10 mouse cellular contexts compared by ENCODE assay signal in the genomic region with DNA sequence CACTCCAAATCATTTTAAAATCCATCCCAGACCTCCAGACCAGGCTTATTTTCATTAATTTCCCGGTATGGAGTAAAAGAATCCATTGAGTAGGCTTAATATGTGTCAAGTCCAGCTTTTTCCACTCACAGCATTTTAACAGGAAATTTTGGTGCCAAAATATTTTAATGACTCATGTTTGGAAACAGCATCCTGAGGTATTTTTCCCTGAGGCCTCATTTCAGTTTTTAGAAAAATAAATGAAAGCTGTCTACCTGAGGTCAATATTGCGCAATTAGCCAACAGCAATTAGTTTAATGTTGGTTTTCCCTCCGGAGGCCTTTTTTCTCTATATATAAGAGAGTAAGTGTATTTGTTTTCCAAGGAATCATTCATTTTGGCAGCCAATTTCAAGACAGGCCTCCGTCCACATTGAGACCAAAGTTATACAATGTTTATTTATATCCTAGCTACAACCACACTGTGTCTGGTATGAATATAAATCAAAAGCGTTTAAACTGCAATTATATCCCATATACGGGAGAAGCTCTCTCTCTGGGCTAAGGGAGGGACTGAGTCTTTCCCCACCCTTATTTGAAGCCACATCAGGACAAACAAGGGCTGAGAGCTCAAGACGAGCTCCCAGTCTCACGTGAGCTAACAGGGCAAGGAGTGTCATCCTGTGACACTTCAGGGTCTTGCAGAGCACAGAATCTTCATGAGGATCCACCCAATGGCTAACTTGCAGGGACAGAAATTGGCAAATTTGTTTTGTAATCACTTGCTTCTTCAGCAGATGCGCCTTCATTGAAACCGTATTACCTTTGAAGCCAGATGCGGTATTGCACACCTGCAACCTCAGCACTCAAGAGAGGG. TPM values are rescaled to one million over a fixed set of nuclear protein-coding genes. Genes with fewer than 3 reads are reported as not detected.
DNase-seq lines count a peak whose midpoint lies in the region; ATAC-seq and TF ChIP-seq lines count a peak whose summit lies in the region.
"Had no signal": no experiment of that assay in that cellular context is flagged by ENCODE, and none has a peak within 500 bp of the region (broad histone marks: within the 10 kb centered on the region; RNA-seq: fewer than 3 reads in every experiment).

No protein-coding gene starts in this region.

- no peak overlapping the region for H3K9ac ChIP-seq in limb, embryonic 12.5 days (replicated peaks)

- no peak overlapping the region for H3K4me2 ChIP-seq in limb, embryonic 12.5 days
- H3K4me2 ChIP-seq in myocyte (ENCODE audit: low read depth), result peak overlapping the region; percentile 36

- peak; percentile 27; the same call in 1 of the 2 replicates for ATAC-seq in limb, embryonic 12.5 days (ENCODE audit: insufficient number of reproducible peaks, insufficient read depth, low FRiP score, low TSS enrichment, low read depth)
- ATAC-seq: inflammation-experienced regulatory T-cells, adult 6 months had no signal

- H3K27me3 ChIP-seq in limb, embryonic 12.5 days, result no peaks in the 10 kb centered on the region; the same call in 1 of the 2 replicates
- H3K27me3 ChIP-seq in limb, embryonic 10.5 days (ENCODE audit: low read depth, poor library complexity, severe bottlenecking), result no peaks in the 10 kb centered on the region
- no peaks in the 10 kb centered on the region for H3K27me3 ChIP-seq in myocyte (ENCODE audit: control insufficient read depth, insufficient read depth, insufficient read length)

- no peak for TF ChIP-seq POLR2A in myocyte (IDR thresholded peaks at IDR 0.05; ENCODE audit: insufficient read length, low read depth)

- 70% methylated on average over 11 of the region's 11 CpGs for WGBS in limb, embryonic 12.5 days
- WGBS in limb, embryonic 10.5 days, result 88% methylated on average over 11 of the region's 11 CpGs

- intact Hi-C loops in heart, postnatal 25 days (cut with DNase I), result loop anchor here (10.0 kb wide), 1 partner anchor 355 kb away; no protein-coding TSS in a partner anchor

- H3K79me2 ChIP-seq in myocyte (ENCODE audit: control insufficient read depth, insufficient read depth), result no peaks in the 10 kb centered on the region

- no peak overlapping the region for H3ac ChIP-seq in myocyte (ENCODE audit: control insufficient read depth, insufficient read length)

- no peaks in the 10 kb centered on the region for H3K36me3 ChIP-seq in limb, embryonic 12.5 days
- no peaks in the 10 kb centered on the region for H3K36me3 ChIP-seq in limb, embryonic 10.5 days
- peaks cover 5% of the 10 kb centered on the region for H3K36me3 ChIP-seq in myocyte (ENCODE audit: control insufficient read depth, insufficient read depth)

- H3K4me3 ChIP-seq in limb, embryonic 12.5 days (replicated peaks), result no peak overlapping the region
- H3K4me3 ChIP-seq in limb, embryonic 10.5 days, result no peak overlapping the region
- no peak overlapping the region for H3K4me3 ChIP-seq in myocyte

- H3K27ac ChIP-seq in limb, embryonic 12.5 days, result peak overlapping the region; percentile 86
- no peak overlapping the region for H3K27ac ChIP-seq in limb, embryonic 10.5 days

- no peaks in the 10 kb centered on the region for H3K9me3 ChIP-seq in limb, embryonic 12.5 days
- H3K9me3 ChIP-seq in limb, embryonic 10.5 days (replicated peaks), result no peaks in the 10 kb centered on the region

- peak; percentile 23 to 40 for DNase-seq in heart, adult 18-20 months
- no peak for DNase-seq in heart, postnatal 25 days (ENCODE audit: low spot score)
- DNase-seq in limb, embryonic 10.5 days (ENCODE audit: low spot score), result no peak
- peak; percentile 20 for DNase-seq in adipocyte (ENCODE audit: low spot score)
- no peak for DNase-seq in right cerebral cortex, postnatal 14 days
- DNase-seq in cerebellum, postnatal 14 days, result no peak
- DNase-seq: cerebellum, postnatal 36 days had no signal

- H3K4me1 ChIP-seq in limb, embryonic 12.5 days (replicated peaks), result peaks cover 10% of the 10 kb centered on the region; the same call in 1 of the 2 replicates
- H3K4me1 ChIP-seq in limb, embryonic 10.5 days, result no peaks in the 10 kb centered on the region; the same call in 1 of the 2 replicates

TF ChIP-seq in myocyte, 11 proteins besides CTCF, POLR2A, EP300 and RAD21:
- TF ChIP-seq MAX (IDR thresholded peaks at IDR 0.05; ENCODE audit: low read depth) (no peak), CEBPB (IDR thresholded peaks at IDR 0.05; ENCODE audit: insufficient read depth, poor library complexity, severe bottlenecking) (peak; percentile 90)
TF ChIP-seq in myocyte: peak in this region for 1.

RNA-seq across cellular contexts. Expression of a gene that starts 20.3 kb away (rescaled TPM):
- total RNA-seq in heart, adult 18-20 months (2021), result not detected
- total RNA-seq in heart, postnatal 25 days (2021), result not detected
- 1.1 and 1.4 TPM in 2 replicates for polyA plus RNA-seq in limb, embryonic 12.5 days (2016; fragmentation: Nextera tagmentation; extraction: Ambion mirVana)
- 0.10 TPM in 1 of 2 replicates, not detected in the other for polyA plus RNA-seq in limb, embryonic 10.5 days (2016; fragmentation: Nextera tagmentation; extraction: Ambion mirVana)
- polyA plus RNA-seq in myocyte (2012; fragmentation: generic; extraction: Trizol), result 2.9 TPM
- polyA plus RNA-seq: inflammation-experienced regulatory T-cells, adult 6 months had no signal

RNA-seq across cellular contexts. Expression of a gene that starts 37.7 kb away (rescaled TPM):
- total RNA-seq in heart, adult 18-20 months (2021), result under 1 TPM; 0.62 to 0.80 TPM
- total RNA-seq in heart, postnatal 25 days (2021), result 1 to 10 TPM; 2.1 to 2.5 TPM
- polyA plus RNA-seq in limb, embryonic 12.5 days (2016; fragmentation: Nextera tagmentation; extraction: Ambion mirVana), result 93.6 and 104 TPM in 2 replicates
- 73.9 and 85.3 TPM in 2 replicates for polyA plus RNA-seq in limb, embryonic 10.5 days (2016; fragmentation: Nextera tagmentation; extraction: Ambion mirVana)
- 16.4 TPM for polyA plus RNA-seq in myocyte (2012; fragmentation: generic; extraction: Trizol)

Comparison
In these comparisons a context has a peak if more than half of its experiments do, and no peak if none do; other contexts are left out.
1. DNase-seq: peak in heart, adult 18-20 months (2 of 2) and adipocyte (single experiment); none in heart, postnatal 25 days (single experiment), limb, embryonic 10.5 days (single experiment), right cerebral cortex, postnatal 14 days (single experiment) and cerebellum, postnatal 14 days (0 of 2).